Mouse (Mus musculus) liver, embryonic 16.5 days (tissue): ENCODE measurements around the gene Olfr1205. TPM values are rescaled to one million over a fixed set of nuclear protein-coding genes. Genes with fewer than 3 reads are reported as not detected.

ENCODE experiments used
- ATAC-seq: fragments of 200-750 bp; cut with Nextera tagmentation; 2 replicates; pipeline ENCODE4 v1.8.0; 2017; ENCODE audit warnings: low read depth, mild to moderate bottlenecking, moderate number of reproducible peaks, moderate library complexity
- H3K27ac ChIP-seq: fragments of 300-500 bp; sonication (generic); 2 replicates; pipeline ENCODE4 v1.5.1; 2014; ENCODE audit warnings: mild to moderate bottlenecking, low read length
- H3K27me3 ChIP-seq: fragments of 300-500 bp; sonication (generic); 2 replicates; pipeline ENCODE4 v1.6.1; 2014; ENCODE audit warnings: low read depth, low read length, mixed read lengths; ENCODE audit not compliant: control insufficient read depth, insufficient read depth
- H3K36me3 ChIP-seq: fragments of 300-500 bp; sonication (generic); 2 replicates; pipeline ENCODE4 v1.6.1; 2014; ENCODE audit warnings: mild to moderate bottlenecking; ENCODE audit not compliant: control insufficient read depth, insufficient read depth
- H3K4me1 ChIP-seq: fragments of 300-500 bp; sonication (generic); 2 replicates; pipeline ENCODE4 v1.6.1; 2014; ENCODE audit warnings: low read depth, low read length, mixed read lengths; ENCODE audit not compliant: control insufficient read depth
- H3K4me2 ChIP-seq: fragments of 300-500 bp; sonication (generic); 2 replicates; pipeline ENCODE4 v1.6.1; 2014; ENCODE audit warnings: low read depth, low read length, mixed read lengths
- H3K4me3 ChIP-seq: fragments of 300-500 bp; sonication (generic); 2 replicates; pipeline ENCODE4 v1.5.1; 2014; ENCODE audit warnings: low read depth, mild to moderate bottlenecking, low read length
- H3K9ac ChIP-seq: fragments of 300-500 bp; sonication (generic); 2 replicates; pipeline ENCODE4 v1.6.1; 2014; ENCODE audit warnings: low read depth, low read length
- H3K9me3 ChIP-seq: fragments of 300-500 bp; sonication (generic); replicated peaks from 2 replicates; pipeline ENCODE4 v1.6.1; 2016; ENCODE audit warnings: low read length; ENCODE audit not compliant: control insufficient read depth
- WGBS: fragments of 180-500 bp; shearing (Covaris S2); extraction: QIAGEN DNeasy Blood & Tissue Kit; methylation state at CpG from one replicate; pipeline ENCODE4 v1.1.7; 2014; ENCODE audit not compliant: insufficient replicate concordance; 5-methylcytosine and 5-hydroxymethylcytosine counted together
- polyA plus RNA-seq: library from polyadenylated mRNA; unstranded; fragments of >200 nt; fragmentation: Nextera tagmentation; extraction: Ambion mirVana; gene quantifications from 2 replicates; pipeline ENCODE4 v1.2.1, GENCODE M21; 2015

Olfr1205 gene
- polyA plus RNA-seq, result not detected in 2 replicates

DNA sequence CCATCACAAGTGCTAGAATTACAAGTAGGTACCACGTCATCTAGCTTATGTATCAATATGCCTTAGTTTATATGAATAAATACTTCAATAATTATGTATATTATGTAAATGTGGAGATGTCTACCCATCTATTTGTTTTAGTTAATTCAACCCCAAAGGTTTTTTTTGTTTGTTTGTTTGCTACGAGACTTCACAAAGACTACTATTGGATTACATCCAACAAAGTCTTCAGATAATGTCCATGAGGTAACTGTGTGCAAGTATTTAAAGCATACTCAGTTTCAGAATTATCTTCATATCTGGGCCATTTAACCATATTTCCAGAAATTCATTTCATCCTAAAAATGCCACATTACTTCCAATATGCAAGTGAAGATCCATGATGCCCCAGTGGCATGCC is at the start of gene Olfr1205:
Olfr1205 (plus strand) TSS at position 301 of the 400 bp plus-strand sequence.
- ATAC-seq, result no peak

GRCm38 (mm10) chr2:88792736-88793135 is 36.8 kb upstream of the Olfr1205 start, which contains the start of gene Olfr1201:
TSS of gene Olfr1201 (plus strand) at chr2:88793036.
- Histone ChIP-seq H3K4me1 (no peaks in the 10 kb centered on the region), H3K36me3 (no peaks in the 10 kb centered on the region), H3K4me3 (no peak within 1 kb of the TSS), H3K9me3 (no peaks in the 10 kb centered on the region), H3K9ac (no peak within 1 kb of the TSS), H3K27me3 (no peaks in the 10 kb centered on the region), H3K4me2 (no peak within 1 kb of the TSS), H3K27ac (no peak within 1 kb of the TSS)
- ATAC-seq, result no peak
- 59% methylated on average over 6 of the region's 6 CpGs for WGBS

More for the DNA sequence above, at the start of gene Olfr1205:
- Histone ChIP-seq H3K4me3 (no peak within 1 kb of the TSS), H3K27me3 (no peaks in the 10 kb centered on the region), H3K36me3 (no peaks in the 10 kb centered on the region), H3K4me1 (no peaks in the 10 kb centered on the region), H3K27ac (no peak within 1 kb of the TSS), H3K4me2 (no peak within 1 kb of the TSS), H3K9ac (no peak within 1 kb of the TSS), H3K9me3 (no peaks in the 10 kb centered on the region)
- 64% methylated on average over 2 of the region's 2 CpGs for WGBS

- Histone ChIP-seq H3K36me3 (no peaks in the 10 kb centered on the region), H3K9me3 (no peaks in the 10 kb centered on the region), H3K27me3 (no peaks in the 10 kb centered on the region), H3K9ac (no peak within 1 kb of the TSS), H3K4me1 (no peaks in the 10 kb centered on the region), H3K27ac (no peak within 1 kb of the TSS), H3K4me2 (no peak within 1 kb of the TSS), H3K4me3 (no peak within 1 kb of the TSS)
- 51% methylated on average over 1 of the region's 1 CpGs for WGBS
- ATAC-seq, result no peak
Measured at GRCm38 (mm10) chr2:88814196-88814595, 15.3 kb upstream of the Olfr1205 start, which contains the start of gene Olfr1202. TSS of gene Olfr1202 (plus strand) at chr2:88814496.

DNA sequence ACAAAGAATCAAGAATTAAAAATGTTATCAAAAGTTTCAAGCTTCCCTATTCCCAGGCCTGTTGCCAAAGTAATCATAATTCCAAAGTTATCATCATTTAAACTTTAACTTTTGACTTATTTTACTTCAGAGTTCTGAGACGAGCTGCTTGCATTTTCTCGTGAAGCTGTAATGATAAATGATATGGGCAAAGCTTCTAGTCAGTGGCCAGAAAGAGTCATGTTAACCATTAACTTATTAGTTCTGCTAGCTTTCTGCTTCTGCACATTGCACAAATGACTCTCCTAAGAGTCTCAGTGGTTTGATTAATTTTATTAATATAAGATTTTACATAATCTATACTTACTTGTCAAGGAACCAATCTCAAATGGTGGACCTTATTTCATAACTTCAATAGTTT is 8.9 kb downstream of the Olfr1205 start:
- Histone ChIP-seq H3K9ac (no peak overlapping the region), H3K4me3 (no peak overlapping the region), H3K4me1 (no peaks in the 10 kb centered on the region), H3K27me3 (no peaks in the 10 kb centered on the region), H3K27ac (no peak overlapping the region), H3K9me3 (no peaks in the 10 kb centered on the region), H3K36me3 (no peaks in the 10 kb centered on the region), H3K4me2 (no peak overlapping the region)
- ATAC-seq, result no peak
- 55% methylated on average over 2 of the region's 2 CpGs for whole genome bisulfite sequencing

DNA sequence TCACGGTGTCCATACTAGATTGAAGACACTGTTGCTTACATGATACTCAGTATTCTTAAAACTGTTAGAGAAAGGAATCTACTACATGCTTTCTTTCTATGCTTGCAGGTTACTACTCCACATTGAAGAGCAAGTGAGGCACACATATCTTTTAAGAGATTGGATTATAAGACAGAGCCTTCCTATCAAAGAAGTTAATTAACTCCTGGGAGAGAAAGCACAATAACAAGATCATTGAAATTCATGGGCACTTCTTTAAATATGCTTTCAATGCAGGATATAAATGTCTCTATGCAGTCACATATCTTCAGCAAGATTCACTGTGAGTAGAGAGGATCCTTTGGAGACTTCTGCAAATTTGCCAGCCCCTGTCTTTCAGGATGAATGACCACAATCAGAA is 19.5 kb downstream of the Olfr1205 start, which contains the start of gene Olfr1204:
Olfr1204 (plus strand) TSS at position 301 of the 400 bp plus-strand sequence.
- Histone ChIP-seq H3K27ac (no peak within 1 kb of the TSS), H3K9me3 (no peaks in the 10 kb centered on the region), H3K36me3 (no peaks in the 10 kb centered on the region), H3K4me2 (no peak within 1 kb of the TSS), H3K9ac (no peak within 1 kb of the TSS), H3K27me3 (no peaks in the 10 kb centered on the region), H3K4me1 (no peaks in the 10 kb centered on the region), H3K4me3 (no peak within 1 kb of the TSS)
- ATAC-seq, result no peak
- 54% methylated on average over 1 of the region's 1 CpGs for WGBS

DNA sequence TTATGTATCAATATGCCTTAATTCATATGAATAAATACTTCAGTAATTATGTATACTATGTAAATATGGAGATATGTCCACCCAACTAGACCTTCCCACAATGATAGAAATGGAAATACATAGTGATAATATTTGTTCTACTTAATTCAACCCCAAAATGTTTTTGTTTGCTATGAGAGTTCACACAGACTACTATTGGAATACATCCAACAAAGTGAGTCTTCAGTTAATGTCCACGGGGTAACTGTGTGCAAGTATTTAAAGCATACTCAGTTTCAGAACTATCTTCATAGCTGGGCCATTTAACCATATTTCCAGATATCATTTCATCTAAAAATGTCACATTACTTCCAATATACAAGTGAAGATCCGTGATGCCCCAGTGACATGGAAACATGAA is 33.4 kb downstream of the Olfr1205 start, which contains the start of gene Olfr1206:
Olfr1206 (plus strand) TSS at position 301 of the 400 bp plus-strand sequence.
- Histone ChIP-seq H3K36me3 (no peaks in the 10 kb centered on the region), H3K4me2 (no peak within 1 kb of the TSS), H3K27ac (no peak within 1 kb of the TSS), H3K4me1 (no peaks in the 10 kb centered on the region), H3K4me3 (no peak within 1 kb of the TSS), H3K27me3 (no peaks in the 10 kb centered on the region), H3K9me3 (no peaks in the 10 kb centered on the region), H3K9ac (no peak within 1 kb of the TSS)
- no peak for ATAC-seq
- WGBS, result 52% methylated on average over 2 of the region's 2 CpGs

Other genes starting within 250 kb of the Olfr1205 start
- not detected in 2 replicates for gene Olfr1189, start 243.3 kb upstream of the Olfr1205 start, polyA plus RNA-seq
- not detected in 2 replicates for gene Olfr1191-ps1, start 189.2 kb upstream of the Olfr1205 start, polyA plus RNA-seq
- not detected in 2 replicates for gene Olfr1192-ps1, start 181.2 kb upstream of the Olfr1205 start, polyA plus RNA-seq
- not detected in 2 replicates for gene Olfr1193, start 154.1 kb upstream of the Olfr1205 start, polyA plus RNA-seq
- not detected in 2 replicates for gene Olfr1195, start 140.6 kb upstream of the Olfr1205 start, polyA plus RNA-seq
- gene Olfr1196, start 125.1 kb upstream of the Olfr1205 start, polyA plus RNA-seq, result not detected in 2 replicates
- gene Olfr1197, start 97.4 kb upstream of the Olfr1205 start, polyA plus RNA-seq, result not detected in 2 replicates
- not detected in 2 replicates for gene Olfr1198, start 78.4 kb upstream of the Olfr1205 start, polyA plus RNA-seq
- gene Olfr1199, start 69.3 kb upstream of the Olfr1205 start, polyA plus RNA-seq, result not detected in 2 replicates
- not detected in 2 replicates for gene Olfr1200, start 59.2 kb upstream of the Olfr1205 start, polyA plus RNA-seq
- gene Olfr1201, start 36.7 kb upstream of the Olfr1205 start, polyA plus RNA-seq, result not detected in 2 replicates
- gene Olfr1202, start 15.2 kb upstream of the Olfr1205 start, polyA plus RNA-seq, result not detected in 2 replicates
- not detected in 2 replicates for gene Olfr1204, start 19.6 kb downstream of the Olfr1205 start, polyA plus RNA-seq
- not detected in 2 replicates for gene Olfr1206, start 33.5 kb downstream of the Olfr1205 start, polyA plus RNA-seq
- not detected in 2 replicates for gene Olfr1208, start 72.6 kb downstream of the Olfr1205 start, polyA plus RNA-seq
- not detected in 2 replicates for gene Olfr1209, start 85.4 kb downstream of the Olfr1205 start, polyA plus RNA-seq
- gene Olfr1211, start 108.4 kb downstream of the Olfr1205 start, polyA plus RNA-seq, result not detected in 2 replicates
- not detected in 2 replicates for gene Olfr1212, start 124.2 kb downstream of the Olfr1205 start, polyA plus RNA-seq
- gene Gm13762, start 150.5 kb downstream of the Olfr1205 start, polyA plus RNA-seq, result not detected in 2 replicates
- gene Olfr1214, start 162.9 kb downstream of the Olfr1205 start, polyA plus RNA-seq, result not detected in 2 replicates
- not detected in 2 replicates for gene Olfr1215, start 177.2 kb downstream of the Olfr1205 start, polyA plus RNA-seq
- not detected in 2 replicates for gene Olfr1216, start 188.6 kb downstream of the Olfr1205 start, polyA plus RNA-seq
- not detected in 2 replicates for gene Olfr1217, start 202.3 kb downstream of the Olfr1205 start, polyA plus RNA-seq
- gene Olfr1218, start 231.4 kb downstream of the Olfr1205 start, polyA plus RNA-seq, result not detected in 2 replicates